Mouse (Mus musculus): ENCODE results near the gene Lgals12.

The Lgals12 gene

DNA sequence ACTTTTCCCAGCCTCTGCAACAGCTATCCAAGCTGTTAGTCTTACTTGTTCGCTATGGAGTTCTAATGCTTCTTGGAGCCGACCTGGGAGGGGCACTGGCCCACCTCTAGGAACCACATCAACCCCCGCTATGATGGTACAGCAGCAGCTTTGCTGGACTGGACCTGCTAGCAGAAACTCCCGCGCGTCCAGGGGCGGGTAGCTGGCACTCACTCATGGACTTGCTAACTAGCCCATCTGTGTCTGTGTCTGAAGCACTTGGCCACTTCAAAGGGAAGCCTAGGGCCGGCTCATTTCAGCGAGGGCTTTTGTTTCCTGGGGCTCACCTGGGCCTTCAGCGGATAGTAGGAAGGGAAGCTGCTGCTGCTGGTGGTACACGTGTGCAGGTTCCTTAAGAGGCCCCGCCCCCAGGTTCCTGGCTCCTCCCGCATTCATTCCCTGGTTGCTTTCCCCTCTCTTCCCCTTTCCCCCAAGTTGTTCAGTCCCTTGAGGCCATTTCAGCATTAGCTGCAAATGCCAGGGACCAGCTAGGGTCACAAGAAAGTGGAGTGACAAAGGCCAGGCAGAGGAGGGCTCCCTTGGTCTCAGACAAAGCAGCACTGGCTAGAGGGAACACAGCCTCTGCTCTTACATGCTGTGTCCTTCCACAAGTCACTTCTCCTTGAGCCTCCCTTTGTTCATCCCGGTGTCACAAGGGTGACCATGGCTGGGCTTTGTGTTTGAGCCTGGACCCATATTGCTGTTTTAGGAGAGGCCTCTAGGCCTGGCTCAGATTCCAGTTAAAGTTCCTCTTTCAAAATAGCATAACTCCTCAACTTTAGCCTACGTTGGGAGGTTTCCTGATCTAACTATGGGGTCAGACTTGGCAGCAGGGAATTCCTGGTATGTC is at the start of gene Lgals12:
Gene Lgals12, minus strand, starts transcription at position 393 of the 889 bp plus-strand sequence.
- no peak for DNase-seq

DNA sequence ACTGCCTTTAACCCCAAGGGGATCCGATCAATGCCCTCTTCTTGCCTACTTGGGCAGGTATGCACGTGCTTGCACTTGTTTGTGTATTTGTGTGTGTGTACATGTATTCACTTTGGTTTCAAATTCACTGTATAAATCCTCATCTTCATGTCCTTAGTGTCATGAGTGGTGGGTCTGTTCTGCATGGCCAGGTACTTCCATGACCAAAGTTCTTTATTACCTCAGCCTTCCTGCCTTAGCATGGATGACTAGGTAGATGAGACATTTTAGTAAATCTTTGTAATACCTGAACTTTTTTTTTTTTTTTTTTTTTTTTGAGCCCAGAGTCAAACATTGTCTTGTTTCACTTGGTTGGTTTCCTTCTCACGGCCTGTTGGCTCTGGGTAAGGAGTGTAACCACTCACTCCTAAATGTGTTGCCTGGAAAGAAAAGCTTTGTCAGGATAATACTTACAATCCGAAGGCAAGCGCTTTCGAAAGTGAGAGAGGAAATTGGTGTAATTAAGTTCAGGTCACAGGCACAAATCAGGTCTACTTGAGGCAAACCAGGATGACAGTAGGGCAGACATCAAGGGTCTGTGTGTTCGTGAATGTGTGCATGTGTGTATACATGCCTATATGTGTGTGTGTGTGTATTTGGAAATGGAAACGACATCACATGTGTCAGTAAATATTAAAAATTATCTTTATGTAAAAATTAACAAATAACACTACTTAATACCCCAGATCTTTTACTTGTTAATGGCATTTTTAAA is 42.1 kb upstream of the Lgals12 start:
- DNase-seq: no peak

- no peak for DNase-seq
Measured at GRCm38 (mm10) chr19:7633786-7634185, 26.8 kb upstream of the Lgals12 start.

- DNase-seq: no peak
Measured at GRCm38 (mm10) chr19:7633021-7633420, 26.0 kb upstream of the Lgals12 start.

- peak; percentile 50 to 68 for DNase-seq
Measured at GRCm38 (mm10) chr19:7617696-7618095, 10.7 kb upstream of the Lgals12 start.

GRCm38 (mm10) chr19:7617085-7617484 is 10.1 kb upstream of the Lgals12 start:
- no peak for DNase-seq

DNA sequence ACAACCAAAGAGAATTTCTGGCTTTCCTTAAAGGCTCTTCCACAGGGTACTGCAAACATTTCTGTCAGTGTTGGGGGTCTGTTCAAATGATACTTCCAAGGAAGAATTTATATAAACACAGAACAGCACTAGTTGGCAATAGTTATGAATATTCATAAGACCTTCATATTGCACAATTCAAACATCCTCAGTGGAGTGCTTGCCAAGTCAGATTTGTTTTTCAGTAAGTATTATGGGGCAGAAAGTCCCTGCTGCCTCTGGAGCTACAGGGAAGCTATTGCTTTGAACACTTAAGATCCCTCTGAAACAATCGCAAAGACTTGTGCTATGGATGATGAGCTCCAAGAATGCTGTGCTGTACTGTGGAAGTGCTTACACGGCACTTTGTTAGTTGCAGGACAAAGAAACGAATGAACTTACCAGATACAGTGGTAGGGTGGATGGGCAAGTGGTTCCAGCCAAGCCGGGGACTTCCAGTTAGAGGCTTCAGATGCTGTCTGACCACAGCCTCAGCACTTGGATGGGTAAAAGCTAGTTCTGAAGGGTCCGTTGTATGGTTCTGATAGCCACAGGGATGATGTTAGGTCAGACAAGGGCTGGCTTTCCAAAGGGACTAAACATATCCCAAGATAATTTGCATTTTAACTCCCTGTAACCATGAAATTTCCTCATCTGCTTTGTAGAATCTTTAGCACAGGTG is 9.4 kb upstream of the Lgals12 start:
- DNase-seq: no peak

DNA sequence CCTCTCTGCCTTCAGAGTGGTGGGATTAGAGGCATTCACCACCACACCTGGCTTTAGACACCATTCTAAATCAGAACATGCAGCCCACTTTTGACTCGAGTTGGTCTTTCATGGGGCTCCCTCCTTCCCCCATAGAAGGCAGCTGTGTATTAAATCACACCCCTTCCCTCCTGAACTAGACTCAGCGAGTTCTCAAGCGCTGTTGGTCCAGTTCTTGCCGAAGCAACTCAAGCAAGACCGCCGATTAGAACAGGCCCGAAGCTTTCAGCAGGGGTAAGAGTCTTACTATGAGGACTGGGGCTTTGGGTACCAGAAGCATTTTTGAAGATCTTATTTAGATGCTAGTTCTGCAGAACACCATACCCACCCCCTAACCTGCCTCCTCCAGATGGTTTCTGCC is 6.2 kb upstream of the Lgals12 start:
- no peak for DNase-seq

- no peak for DNase-seq
Measured at GRCm38 (mm10) chr19:7611942-7612757, 5.2 kb upstream of the Lgals12 start, which contains the start of gene Hrasls5. Hrasls5 (plus strand) TSS chr19:7612541.

DNA sequence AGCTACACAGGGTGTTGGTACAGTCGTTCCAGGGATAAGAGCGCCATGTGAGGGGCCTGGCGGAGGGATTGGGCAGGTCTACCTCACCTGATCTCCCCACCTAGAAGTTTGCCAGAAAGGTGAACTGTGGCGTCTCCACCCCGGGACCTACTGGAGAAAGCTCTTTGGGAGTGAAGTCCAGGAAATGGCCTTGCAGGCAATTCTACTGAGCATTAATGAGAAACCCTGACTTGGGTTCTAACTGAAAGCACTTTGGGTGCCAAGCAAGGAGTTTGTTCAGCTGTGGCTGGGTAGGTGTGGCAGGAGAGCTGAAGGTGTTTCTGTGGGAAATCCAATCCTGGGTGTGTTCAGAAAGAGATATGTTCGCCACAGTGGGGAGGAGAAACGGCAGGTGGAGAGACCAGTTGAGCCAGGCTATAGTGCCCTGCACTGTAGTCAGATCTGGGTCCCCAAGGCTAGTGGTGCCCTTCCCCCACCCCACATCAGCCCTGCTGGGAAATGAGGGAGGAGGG is 753 bp upstream of the Lgals12 start:
- no peak for DNase-seq

DNA sequence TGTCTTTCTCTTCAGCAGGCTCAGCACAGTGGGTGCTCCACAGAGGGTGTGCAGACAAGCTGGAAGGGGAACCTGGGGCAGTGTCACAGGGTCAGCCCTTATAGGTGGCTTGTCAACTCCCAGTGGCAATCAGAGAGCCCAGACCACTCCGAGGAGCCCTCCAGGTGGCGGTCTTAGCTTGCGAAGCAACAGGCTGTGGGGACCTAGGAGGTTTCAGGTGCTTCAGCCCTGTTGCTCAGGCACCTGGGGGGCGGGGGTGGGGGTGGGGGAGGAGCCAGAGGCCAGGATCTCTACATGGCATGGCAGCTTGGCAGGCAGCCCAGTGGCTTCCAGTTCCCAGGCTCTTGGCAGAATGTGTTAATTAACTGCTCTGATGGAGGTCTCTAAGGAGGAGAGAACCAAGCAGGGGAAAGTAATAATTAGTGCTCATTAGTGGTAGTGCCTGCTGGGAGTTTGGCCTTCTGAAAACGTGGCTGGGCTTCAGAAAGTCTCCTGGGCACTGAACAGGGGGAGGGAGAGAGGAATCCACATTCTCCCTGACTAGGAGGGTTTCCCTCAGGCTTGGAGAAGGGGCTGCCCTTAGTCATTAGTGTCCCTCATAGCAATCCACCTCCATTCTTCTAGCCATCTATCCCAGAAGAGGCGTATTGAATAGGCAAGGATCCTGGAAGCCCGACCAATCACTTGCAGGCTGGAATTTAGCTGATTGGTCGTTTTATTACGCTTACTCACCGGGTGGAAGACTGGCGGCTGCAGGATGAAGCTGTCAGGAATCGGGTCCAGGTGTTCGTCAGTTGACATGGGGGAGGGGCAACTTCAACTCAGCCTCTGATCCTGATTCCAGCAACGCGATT is 836 bp downstream of the Lgals12 start:
- peak in 1 of 2 experiments; percentile 21 for DNase-seq

GRCm38 (mm10) chr19:7605013-7605412 is 2.0 kb downstream of the Lgals12 start:
- no peak for DNase-seq

- DNase-seq: no peak
Measured at GRCm38 (mm10) chr19:7604107-7604506, 2.9 kb downstream of the Lgals12 start.

DNA sequence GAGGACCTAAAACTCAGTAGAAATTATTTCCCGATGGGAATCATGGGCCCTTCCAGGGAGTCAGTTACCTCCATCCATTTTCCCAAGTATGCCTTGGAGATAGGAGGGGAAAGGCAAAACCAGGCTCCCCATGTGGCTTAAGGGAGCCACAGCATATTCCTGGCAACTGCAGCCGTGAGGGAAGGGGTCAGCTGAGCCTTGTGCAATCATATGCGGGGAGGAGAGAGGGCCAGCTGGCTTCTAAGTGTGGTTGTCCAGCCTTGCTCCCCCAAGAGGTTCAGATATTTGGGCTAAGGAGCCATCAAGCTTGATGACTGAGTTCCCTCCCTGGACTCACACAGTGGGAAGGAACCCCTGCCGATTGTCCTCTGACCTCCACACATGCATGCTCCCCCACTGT is 5.4 kb downstream of the Lgals12 start:
- DNase-seq: no peak

DNA sequence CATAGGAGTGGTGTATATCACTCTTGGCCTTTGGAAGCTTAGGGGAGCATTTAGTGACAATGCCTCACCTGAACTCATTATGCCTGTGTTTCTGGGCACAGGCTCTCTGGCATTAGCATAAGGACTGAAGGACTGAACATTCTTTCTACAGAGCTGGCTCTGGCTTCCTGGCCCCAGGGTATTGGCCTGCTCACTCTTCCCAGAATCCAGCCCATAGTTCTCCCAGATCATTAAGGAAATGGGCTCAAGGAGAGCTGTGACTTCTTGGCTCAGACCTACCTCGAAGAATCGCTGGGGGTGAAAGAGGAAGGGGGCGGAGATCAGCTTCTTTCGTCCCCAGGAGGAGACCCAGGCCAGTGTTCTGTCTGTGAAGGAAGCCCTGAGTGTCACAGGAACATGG is 8.5 kb downstream of the Lgals12 start:
- DNase-seq: no peak

DNA sequence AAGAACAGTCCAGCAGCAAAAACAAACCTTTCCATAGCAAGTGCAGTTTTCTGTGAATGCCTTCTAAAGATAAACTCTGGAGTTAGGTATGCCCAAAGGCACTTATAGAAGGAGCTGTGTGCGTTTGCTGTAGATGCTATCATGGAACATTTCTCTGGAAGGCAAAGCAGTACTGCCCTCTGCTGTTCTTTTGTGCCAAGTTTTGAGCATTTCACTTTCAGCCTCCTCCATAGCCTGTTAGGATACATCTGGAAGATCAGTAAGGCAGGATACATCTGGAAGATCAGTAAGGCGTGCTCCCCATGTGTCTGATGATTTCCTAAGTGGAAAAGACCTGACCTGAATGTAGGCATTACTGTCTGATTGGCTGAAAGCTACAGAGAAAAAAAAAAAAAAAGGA is 11.5 kb downstream of the Lgals12 start:
- DNase-seq: no peak

- no peak for DNase-seq
Measured at GRCm38 (mm10) chr19:7592018-7592417, 15.0 kb downstream of the Lgals12 start.

- no peak for DNase-seq
Measured at GRCm38 (mm10) chr19:7590795-7591194, 16.2 kb downstream of the Lgals12 start.

DNA sequence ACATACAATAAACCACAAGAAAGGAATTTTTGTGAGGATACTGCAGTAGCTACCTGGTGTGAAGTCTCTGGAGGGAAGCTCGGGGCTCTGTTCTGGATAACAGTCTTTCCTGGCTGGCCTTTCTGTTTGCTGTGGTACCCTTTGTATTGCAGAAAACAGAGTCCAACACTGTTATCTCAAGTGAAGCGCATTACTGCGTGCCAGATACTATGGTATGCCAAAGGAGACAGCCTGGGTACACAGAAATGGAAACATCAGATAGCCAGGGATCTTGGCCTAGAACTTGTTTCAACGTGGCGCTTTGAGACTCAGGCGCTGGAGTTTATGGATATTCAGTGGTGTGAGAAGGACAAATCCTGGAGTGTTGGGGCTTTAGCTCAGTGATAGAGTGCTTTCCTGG is 21.2 kb downstream of the Lgals12 start:
- no peak for DNase-seq

GRCm38 (mm10) chr19:7585279-7585678 is 21.7 kb downstream of the Lgals12 start:
- DNase-seq: no peak

GRCm38 (mm10) chr19:7583599-7583998 is 23.4 kb downstream of the Lgals12 start:
- no peak for DNase-seq
